Mouse (Mus musculus): ENCODE results near the gene Ssh2. TPM values are rescaled to one million over a fixed set of nuclear protein-coding genes. Genes with fewer than 3 reads are reported as not detected.

Ssh2 gene
- total RNA-seq, 1 experiment, result 7.7 TPM

DNA sequence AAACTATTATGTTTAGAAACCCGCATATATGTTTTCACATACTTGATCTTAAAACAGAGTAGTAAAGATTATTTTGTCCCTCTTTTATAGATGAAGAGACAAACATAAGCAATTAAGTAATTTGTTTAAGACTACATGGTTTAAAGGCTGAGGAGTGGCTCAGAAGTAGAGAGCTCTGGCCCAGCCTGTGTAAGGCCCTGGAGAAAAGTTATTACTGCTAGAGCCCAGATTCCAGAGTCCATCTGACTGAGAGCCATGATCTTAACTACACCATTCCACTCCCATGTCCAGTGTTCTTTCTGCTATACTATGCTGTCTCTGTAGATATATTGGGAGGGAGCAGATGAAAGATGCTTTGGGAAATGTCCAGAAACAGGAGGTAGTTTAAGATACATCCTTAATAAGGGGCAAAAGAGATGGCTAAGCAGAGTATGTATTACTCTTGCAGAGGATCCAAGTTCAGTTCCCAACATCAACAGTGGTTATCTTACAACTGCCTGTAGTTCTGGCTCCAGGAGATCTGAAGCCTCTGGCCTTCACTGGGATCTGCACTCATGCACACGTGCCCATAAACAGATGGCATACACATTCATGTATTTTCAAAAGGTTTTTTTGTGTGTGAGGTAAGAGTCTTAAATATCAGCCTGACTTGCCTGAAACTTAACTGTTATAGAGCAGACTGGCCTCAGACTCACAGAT is 198.2 kb downstream of the Ssh2 start:
- no peak for TF ChIP-seq ZNF384 (IDR thresholded peaks at IDR 0.05; ENCODE audit: low read depth, low read length)
- TF ChIP-seq MAFK (IDR thresholded peaks at IDR 0.05; ENCODE audit: insufficient read depth, low read depth, low read length), result no peak
- no peak for TF ChIP-seq CHD2 (IDR thresholded peaks at IDR 0.05; ENCODE audit: low read depth, low read length)
- no peak for TF ChIP-seq ZC3H11A (IDR thresholded peaks at IDR 0.05; ENCODE audit: borderline replicate concordance, low read depth, low read length)
- TF ChIP-seq HCFC1 (IDR thresholded peaks at IDR 0.05; ENCODE audit: borderline replicate concordance, insufficient read depth, low read length), result no peak
- no peaks in the 10 kb centered on the region for H3K9me3 ChIP-seq (ENCODE audit: control insufficient read depth, insufficient read depth, low read depth, low read length)
- H3K4me3 ChIP-seq (ENCODE audit: insufficient read depth in 1 of 2, low read depth in 1 of 2, low read length in 2 of 2, poor library complexity in 1 of 2, severe bottlenecking in 1 of 2), result no peak overlapping the region
- DNase-seq (ENCODE audit: low read depth, low spot score), result no peak
- no peak overlapping the region for H3K9ac ChIP-seq (ENCODE audit: insufficient read depth, low read depth, low read length, poor library complexity, severe bottlenecking)
- no peaks in the 10 kb centered on the region for H3K36me3 ChIP-seq (ENCODE audit: control insufficient read depth, insufficient read depth, low read length, poor library complexity, severe bottlenecking)
- H3K4me1 ChIP-seq (ENCODE audit: control insufficient read depth in 2 of 2, insufficient read depth in 2 of 2, low read length in 2 of 2, poor library complexity in 1 of 2), result no peaks in the 10 kb centered on the region
- no peak overlapping the region for H3K27ac ChIP-seq (ENCODE audit: insufficient read depth, low read depth, low read length, poor library complexity, severe bottlenecking)
- in situ Hi-C loops (cut with MboI; ENCODE audit: low sequenced_read_pairs in 2 of 2, unreplicated experiment in 2 of 2), result no loop called here

DNA sequence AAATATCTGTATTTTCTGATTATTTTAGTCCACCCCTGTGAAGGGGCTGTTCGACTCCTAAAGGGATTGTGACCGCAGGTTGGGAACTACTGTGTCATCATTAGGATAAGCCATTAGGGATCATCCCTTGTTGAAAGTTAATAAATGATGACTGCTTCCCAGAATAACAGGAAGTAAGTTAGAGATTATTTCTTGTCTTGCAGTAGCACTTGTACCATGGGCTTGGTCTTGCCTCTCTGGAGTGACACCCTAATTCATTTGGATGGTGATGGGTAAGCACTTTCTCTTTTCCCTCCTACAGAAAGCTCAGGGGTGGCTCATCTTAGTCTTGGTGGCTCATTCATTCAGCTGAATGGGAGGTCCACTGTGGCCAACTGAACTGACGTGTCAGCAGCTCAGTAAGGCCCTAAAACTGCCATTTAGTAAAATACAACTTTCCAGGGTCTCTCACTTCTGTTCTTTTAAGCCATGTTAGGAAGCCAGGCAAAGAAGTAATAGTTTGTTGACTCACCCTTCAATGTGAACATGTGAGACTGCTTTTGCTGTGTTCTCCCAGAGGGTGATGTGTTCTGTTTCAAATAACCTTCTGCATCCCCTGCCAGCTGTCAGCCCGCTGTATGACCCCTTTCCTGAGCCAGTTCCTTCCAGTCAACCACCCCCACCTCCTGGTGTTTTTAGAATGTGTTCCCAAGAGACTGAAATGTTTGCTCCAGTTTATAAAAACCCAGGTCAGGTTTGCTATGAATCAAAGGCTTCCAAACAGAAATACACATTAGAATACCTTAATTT is 200.3 kb downstream of the Ssh2 start:
- no peak overlapping the region for H3K4me3 ChIP-seq (ENCODE audit: insufficient read depth in 1 of 2, low read depth in 1 of 2, low read length in 2 of 2, poor library complexity in 1 of 2, severe bottlenecking in 1 of 2)
- no peaks in the 10 kb centered on the region for H3K36me3 ChIP-seq (ENCODE audit: control insufficient read depth, insufficient read depth, low read length, poor library complexity, severe bottlenecking)
- no peak overlapping the region for H3K9ac ChIP-seq (ENCODE audit: insufficient read depth, low read depth, low read length, poor library complexity, severe bottlenecking)
- in situ Hi-C loops (cut with MboI; ENCODE audit: low sequenced_read_pairs in 2 of 2, unreplicated experiment in 2 of 2), result no loop called here
- no peak for TF ChIP-seq CHD2 (IDR thresholded peaks at IDR 0.05; ENCODE audit: low read depth, low read length)
- no peak for TF ChIP-seq MAFK (IDR thresholded peaks at IDR 0.05; ENCODE audit: insufficient read depth, low read depth, low read length)
- TF ChIP-seq HCFC1 (IDR thresholded peaks at IDR 0.05; ENCODE audit: borderline replicate concordance, insufficient read depth, low read length), result no peak
- no peak for TF ChIP-seq ZC3H11A (IDR thresholded peaks at IDR 0.05; ENCODE audit: borderline replicate concordance, low read depth, low read length)
- TF ChIP-seq ZNF384 (IDR thresholded peaks at IDR 0.05; ENCODE audit: low read depth, low read length), result no peak
- no peaks in the 10 kb centered on the region for H3K9me3 ChIP-seq (ENCODE audit: control insufficient read depth, insufficient read depth, low read depth, low read length)
- H3K4me1 ChIP-seq (ENCODE audit: control insufficient read depth in 2 of 2, insufficient read depth in 2 of 2, low read length in 2 of 2, poor library complexity in 1 of 2), result no peaks in the 10 kb centered on the region
- H3K27ac ChIP-seq (ENCODE audit: insufficient read depth, low read depth, low read length, poor library complexity, severe bottlenecking), result no peak overlapping the region
- DNase-seq (ENCODE audit: low read depth, low spot score), result no peak

DNA sequence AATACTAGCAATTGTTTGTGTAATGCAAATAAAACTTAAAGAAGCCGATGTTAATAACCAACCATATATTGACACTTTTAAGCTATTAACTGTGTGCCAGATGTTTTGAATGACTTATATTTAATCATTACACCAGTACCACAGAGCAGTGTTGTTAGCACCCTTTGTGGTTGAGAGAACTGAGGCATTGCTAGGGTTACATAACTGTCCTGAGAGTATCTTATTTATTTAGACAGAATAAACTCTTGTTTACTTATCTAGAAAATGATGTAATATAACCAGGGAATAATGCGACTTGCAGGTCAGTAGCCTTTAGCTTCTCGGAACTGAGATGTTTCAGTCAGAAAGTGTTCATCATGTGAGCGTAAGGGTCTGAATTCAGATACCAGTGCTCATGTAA is 201.9 kb downstream of the Ssh2 start:
- no peak overlapping the region for H3K9ac ChIP-seq (ENCODE audit: insufficient read depth, low read depth, low read length, poor library complexity, severe bottlenecking)
- in situ Hi-C loops (cut with MboI; ENCODE audit: low sequenced_read_pairs in 2 of 2, unreplicated experiment in 2 of 2), result no loop called here
- TF ChIP-seq ZNF384 (IDR thresholded peaks at IDR 0.05; ENCODE audit: low read depth, low read length) (no peak), HCFC1 (IDR thresholded peaks at IDR 0.05; ENCODE audit: borderline replicate concordance, insufficient read depth, low read length) (no peak), MAFK (IDR thresholded peaks at IDR 0.05; ENCODE audit: insufficient read depth, low read depth, low read length) (no peak), CHD2 (IDR thresholded peaks at IDR 0.05; ENCODE audit: low read depth, low read length) (no peak), ZC3H11A (IDR thresholded peaks at IDR 0.05; ENCODE audit: borderline replicate concordance, low read depth, low read length) (no peak)
- no peak for DNase-seq (ENCODE audit: low read depth, low spot score)
- H3K4me3 ChIP-seq (ENCODE audit: insufficient read depth in 1 of 2, low read depth in 1 of 2, low read length in 2 of 2, poor library complexity in 1 of 2, severe bottlenecking in 1 of 2), result no peak overlapping the region
- H3K4me1 ChIP-seq (ENCODE audit: control insufficient read depth in 2 of 2, insufficient read depth in 2 of 2, low read length in 2 of 2, poor library complexity in 1 of 2), result no peaks in the 10 kb centered on the region
- H3K36me3 ChIP-seq (ENCODE audit: control insufficient read depth, insufficient read depth, low read length, poor library complexity, severe bottlenecking), result no peaks in the 10 kb centered on the region
- no peak overlapping the region for H3K27ac ChIP-seq (ENCODE audit: insufficient read depth, low read depth, low read length, poor library complexity, severe bottlenecking)
- no peaks in the 10 kb centered on the region for H3K9me3 ChIP-seq (ENCODE audit: control insufficient read depth, insufficient read depth, low read depth, low read length)

DNA sequence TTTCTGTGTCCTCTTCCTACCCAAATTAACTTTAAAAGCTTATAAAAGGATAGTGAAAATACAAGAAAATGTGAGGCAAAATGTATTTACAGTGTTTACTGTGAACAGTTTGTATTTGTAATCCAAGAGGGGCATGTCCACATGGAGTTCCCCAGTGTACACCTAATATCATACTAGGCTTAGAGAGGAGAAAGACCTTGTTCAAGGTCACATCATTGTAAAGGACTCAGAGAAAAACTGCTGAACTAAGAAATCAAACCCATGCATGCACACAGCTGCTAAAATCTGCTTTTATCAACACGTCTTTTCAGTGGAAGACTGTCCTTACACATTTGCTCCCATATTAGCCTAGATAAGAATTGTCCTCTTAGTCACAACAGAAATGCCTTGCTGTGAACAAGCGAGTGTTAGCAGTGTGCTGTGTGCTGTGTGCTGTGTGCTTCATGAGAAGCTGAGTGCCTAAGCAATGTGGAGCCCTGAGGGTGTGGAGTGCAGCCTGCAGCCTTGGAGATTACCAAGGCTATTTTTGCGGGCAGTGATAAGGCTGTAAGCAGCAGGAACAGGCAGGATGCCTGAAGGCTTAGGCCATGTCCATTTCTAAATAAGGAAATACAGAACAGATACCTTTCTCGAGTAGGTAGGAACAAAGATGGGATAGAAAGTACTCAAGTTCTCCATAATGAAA is 207.2 kb downstream of the Ssh2 start:
- Histone ChIP-seq H3K4me3 (ENCODE audit: insufficient read depth in 1 of 2, low read depth in 1 of 2, low read length in 2 of 2, poor library complexity in 1 of 2, severe bottlenecking in 1 of 2) (no peak overlapping the region), H3K27ac (ENCODE audit: insufficient read depth, low read depth, low read length, poor library complexity, severe bottlenecking) (no peak overlapping the region; the same call in 1 of the 2 replicates), H3K9ac (ENCODE audit: insufficient read depth, low read depth, low read length, poor library complexity, severe bottlenecking) (no peak overlapping the region), H3K36me3 (ENCODE audit: control insufficient read depth, insufficient read depth, low read length, poor library complexity, severe bottlenecking) (no peaks in the 10 kb centered on the region), H3K9me3 (ENCODE audit: control insufficient read depth, insufficient read depth, low read depth, low read length) (no peaks in the 10 kb centered on the region), H3K4me1 (ENCODE audit: control insufficient read depth in 2 of 2, insufficient read depth in 2 of 2, low read length in 2 of 2, poor library complexity in 1 of 2) (no peaks in the 10 kb centered on the region)
- TF ChIP-seq MAFK (IDR thresholded peaks at IDR 0.05; ENCODE audit: insufficient read depth, low read depth, low read length), result no peak
- TF ChIP-seq ZC3H11A (IDR thresholded peaks at IDR 0.05; ENCODE audit: borderline replicate concordance, low read depth, low read length), result no peak
- TF ChIP-seq HCFC1 (IDR thresholded peaks at IDR 0.05; ENCODE audit: borderline replicate concordance, insufficient read depth, low read length), result no peak
- no peak for TF ChIP-seq CHD2 (IDR thresholded peaks at IDR 0.05; ENCODE audit: low read depth, low read length)
- TF ChIP-seq ZNF384 (IDR thresholded peaks at IDR 0.05; ENCODE audit: low read depth, low read length), result no peak
- in situ Hi-C loops (cut with MboI; ENCODE audit: low sequenced_read_pairs in 2 of 2, unreplicated experiment in 2 of 2), result no loop called here
- no peak for DNase-seq (ENCODE audit: low read depth, low spot score)

All from ES-E14 (cell line).